Mouse (Mus musculus): ENCODE measurements around the gene Dnajc2. TPM values are rescaled to one million over a fixed set of nuclear protein-coding genes. Genes with fewer than 3 reads are reported as not detected.
"Not testable (repeated sequence)": the region's sequence is repeated elsewhere in the genome, so short reads cannot be mapped to it uniquely, and the experiment has no call there.

Gene Dnajc2
- polyA plus RNA-seq, 1 experiment from 2014 or later: 101 TPM

- Histone ChIP-seq H3K4me3 (ENCODE audit: low read depth, low read length) (no peak overlapping the region), H3K36me3 (ENCODE audit: control insufficient read depth, insufficient read depth, low read length) (no peaks in the 10 kb centered on the region), H3K27ac (ENCODE audit: low read depth, low read length) (no peak overlapping the region), H3K27me3 (ENCODE audit: control insufficient read depth, insufficient read depth, low read length) (no peaks in the 10 kb centered on the region), H3K4me1 (replicated peaks; ENCODE audit: control insufficient read depth, insufficient read depth, low read length) (no peaks in the 10 kb centered on the region), H3K9ac (ENCODE audit: low read depth, low read length) (no peak overlapping the region), H3K9me3 (ENCODE audit: control insufficient read depth, low read length) (no peaks in the 10 kb centered on the region), H3K4me2 (replicated peaks; ENCODE audit: low read depth, low read length) (no peak overlapping the region)
- no peak for ATAC-seq (ENCODE audit: low FRiP score)
- 79% methylated on average over 5 of the region's 5 CpGs for WGBS
- DNase-seq (ENCODE audit: low spot score): no peak
Observed at GRCm38 (mm10) chr5:21718546-21718945, 66.5 kb downstream of the Dnajc2 start.

- DNase-seq (ENCODE audit: low spot score) (no peak), ATAC-seq (ENCODE audit: low FRiP score) (no peak)
- 87% methylated on average over 10 of the region's 10 CpGs for WGBS
- Histone ChIP-seq H3K4me2 (replicated peaks; ENCODE audit: low read depth, low read length) (no peak overlapping the region), H3K4me3 (ENCODE audit: low read depth, low read length) (no peak overlapping the region), H3K4me1 (replicated peaks; ENCODE audit: control insufficient read depth, insufficient read depth, low read length) (no peaks in the 10 kb centered on the region), H3K36me3 (ENCODE audit: control insufficient read depth, insufficient read depth, low read length) (no peaks in the 10 kb centered on the region), H3K9ac (ENCODE audit: low read depth, low read length) (no peak overlapping the region), H3K27ac (ENCODE audit: low read depth, low read length) (no peak overlapping the region), H3K9me3 (ENCODE audit: control insufficient read depth, low read length) (no peaks in the 10 kb centered on the region), H3K27me3 (ENCODE audit: control insufficient read depth, insufficient read depth, low read length) (no peaks in the 10 kb centered on the region)
Observed at GRCm38 (mm10) chr5:21717165-21717715, 67.8 kb downstream of the Dnajc2 start.

DNA sequence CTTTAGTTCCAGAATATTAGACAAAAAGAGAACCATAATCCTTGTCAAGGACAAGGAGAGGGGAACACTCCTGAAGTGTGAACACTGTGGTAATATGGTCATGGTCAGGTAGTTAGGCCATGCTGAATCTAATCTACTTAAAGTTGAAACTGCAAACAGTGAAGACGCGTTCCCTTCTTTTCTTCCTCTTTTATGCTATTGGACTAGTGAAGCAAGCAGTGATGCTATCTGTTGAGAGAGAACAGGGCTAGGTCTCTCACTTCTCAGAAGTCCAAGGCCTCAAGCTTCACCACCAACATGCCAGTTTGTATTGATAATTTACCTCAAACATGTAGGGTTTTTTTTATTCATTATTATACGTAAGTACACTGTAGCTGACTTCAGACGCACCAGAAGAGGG, 70.6 kb downstream of the Dnajc2 start:
- H3K4me3 ChIP-seq (ENCODE audit: low read depth, low read length): no peak overlapping the region
- DNase-seq (ENCODE audit: low spot score) (no peak), ATAC-seq (ENCODE audit: low FRiP score) (no peak)
- H3K9ac ChIP-seq (ENCODE audit: low read depth, low read length): no peak overlapping the region
- WGBS: 90% methylated on average over 4 of the region's 4 CpGs
- no peak overlapping the region for H3K4me2 ChIP-seq (replicated peaks; ENCODE audit: low read depth, low read length)
- no peaks in the 10 kb centered on the region for H3K36me3 ChIP-seq (ENCODE audit: control insufficient read depth, insufficient read depth, low read length)
- H3K9me3 ChIP-seq (ENCODE audit: control insufficient read depth, low read length): no peaks in the 10 kb centered on the region
- no peaks in the 10 kb centered on the region for H3K27me3 ChIP-seq (ENCODE audit: control insufficient read depth, insufficient read depth, low read length)
- H3K4me1 ChIP-seq (replicated peaks; ENCODE audit: control insufficient read depth, insufficient read depth, low read length): no peaks in the 10 kb centered on the region
- no peak overlapping the region for H3K27ac ChIP-seq (ENCODE audit: low read depth, low read length)

GRCm38 (mm10) chr5:21712127-21712715, 72.8 kb downstream of the Dnajc2 start:
- H3K9ac ChIP-seq (ENCODE audit: low read depth, low read length): no peak overlapping the region
- H3K9me3 ChIP-seq (ENCODE audit: control insufficient read depth, low read length): no peaks in the 10 kb centered on the region
- H3K4me1 ChIP-seq (replicated peaks; ENCODE audit: control insufficient read depth, insufficient read depth, low read length): no peaks in the 10 kb centered on the region
- ATAC-seq (ENCODE audit: low FRiP score): no peak
- 77% methylated on average over 13 of the region's 13 CpGs for WGBS
- H3K27me3 ChIP-seq (ENCODE audit: control insufficient read depth, insufficient read depth, low read length): no peaks in the 10 kb centered on the region
- no peak overlapping the region for H3K27ac ChIP-seq (ENCODE audit: low read depth, low read length)
- H3K4me2 ChIP-seq (replicated peaks; ENCODE audit: low read depth, low read length): no peak overlapping the region
- DNase-seq (ENCODE audit: low spot score): no peak
- no peaks in the 10 kb centered on the region for H3K36me3 ChIP-seq (ENCODE audit: control insufficient read depth, insufficient read depth, low read length)
- no peak overlapping the region for H3K4me3 ChIP-seq (ENCODE audit: low read depth, low read length)

DNA sequence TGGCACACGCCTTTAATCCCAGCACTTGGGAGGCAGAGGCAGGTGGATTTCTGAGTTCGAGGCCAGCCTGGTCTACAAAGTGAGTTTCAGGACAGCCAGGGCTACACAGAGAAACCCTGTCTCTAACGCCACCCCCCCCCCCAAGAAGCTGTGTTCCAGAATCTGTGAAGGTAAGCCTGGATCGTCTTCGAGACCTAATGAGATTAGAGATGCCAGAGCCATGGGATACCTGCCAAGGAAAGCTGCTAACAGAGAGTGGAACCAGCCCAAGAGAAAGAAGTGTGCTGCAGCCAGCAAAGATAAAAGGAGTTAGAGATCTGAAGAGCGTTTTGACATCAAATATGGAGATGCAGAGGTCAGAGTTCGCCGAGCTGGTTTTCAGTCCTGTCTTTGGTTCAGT, 77.0 kb downstream of the Dnajc2 start:
- ATAC-seq (ENCODE audit: low FRiP score); H3K27ac ChIP-seq (ENCODE audit: low read depth, low read length); H3K4me3 ChIP-seq (ENCODE audit: low read depth, low read length); H3K36me3 ChIP-seq (ENCODE audit: control insufficient read depth, insufficient read depth, low read length); H3K4me2 ChIP-seq (replicated peaks; ENCODE audit: low read depth, low read length); DNase-seq (ENCODE audit: low spot score); H3K27me3 ChIP-seq (ENCODE audit: control insufficient read depth, insufficient read depth, low read length); H3K4me1 ChIP-seq (replicated peaks; ENCODE audit: control insufficient read depth, insufficient read depth, low read length); H3K9ac ChIP-seq (ENCODE audit: low read depth, low read length); H3K9me3 ChIP-seq (ENCODE audit: control insufficient read depth, low read length): not testable (repeated sequence)
- WGBS: 91% methylated on average over 8 of the region's 8 CpGs

Other genes starting within 250 kb of the Dnajc2 start
- gene Lrrc17, start 241.7 kb downstream of the Dnajc2 start, polyA plus RNA-seq (2014; fragmentation: Nextera tagmentation; extraction: Ambion mirVana): 23.6 and 27.3 TPM in 2 replicates
- gene Fbxl13, start 139.6 kb downstream of the Dnajc2 start, polyA plus RNA-seq (2014; fragmentation: Nextera tagmentation; extraction: Ambion mirVana): 0.25 and 0.32 TPM in 2 replicates
- gene Armc10, start 139.4 kb downstream of the Dnajc2 start, polyA plus RNA-seq (2014; fragmentation: Nextera tagmentation; extraction: Ambion mirVana): 88.4 and 93.0 TPM in 2 replicates
- 7.0 and 7.8 TPM in 2 replicates for gene Napepld, start 83.9 kb downstream of the Dnajc2 start, polyA plus RNA-seq (2014; fragmentation: Nextera tagmentation; extraction: Ambion mirVana)
- 101 and 111 TPM in 2 replicates for gene Pmpcb, start 48.1 kb downstream of the Dnajc2 start, polyA plus RNA-seq (2014; fragmentation: Nextera tagmentation; extraction: Ambion mirVana)
- gene Psmc2, start within 50 bp of the Dnajc2 start, polyA plus RNA-seq (2014; fragmentation: Nextera tagmentation; extraction: Ambion mirVana): 245 and 265 TPM in 2 replicates
- not detected in 2 replicates for gene Slc26a5, start 80.4 kb upstream of the Dnajc2 start, polyA plus RNA-seq (2014; fragmentation: Nextera tagmentation; extraction: Ambion mirVana)

All from hindbrain, embryonic 11.5 days (tissue).